Mouse (Mus musculus) heart, postnatal 0 days (tissue): ENCODE measurements at regions not wholly inside any gene's neighbourhood (a gene's known extent, or its start where the extent isn't known, plus 50 kb on each side); places are given as distances from the start of the nearest gene placed in this dataset.

Experiments
- CTCF ChIP-seq: IDR thresholded peaks from 2 replicates; pipeline ENCODE4 v1.5.1; 2016; ENCODE audit warnings: antibody characterized with exemption, control low read depth, low read depth
- EP300 ChIP-seq: IDR thresholded peaks from 2 replicates; pipeline ENCODE4 v1.6.1; 2016; ENCODE audit warnings: antibody characterized with exemption, low read depth

DNA sequence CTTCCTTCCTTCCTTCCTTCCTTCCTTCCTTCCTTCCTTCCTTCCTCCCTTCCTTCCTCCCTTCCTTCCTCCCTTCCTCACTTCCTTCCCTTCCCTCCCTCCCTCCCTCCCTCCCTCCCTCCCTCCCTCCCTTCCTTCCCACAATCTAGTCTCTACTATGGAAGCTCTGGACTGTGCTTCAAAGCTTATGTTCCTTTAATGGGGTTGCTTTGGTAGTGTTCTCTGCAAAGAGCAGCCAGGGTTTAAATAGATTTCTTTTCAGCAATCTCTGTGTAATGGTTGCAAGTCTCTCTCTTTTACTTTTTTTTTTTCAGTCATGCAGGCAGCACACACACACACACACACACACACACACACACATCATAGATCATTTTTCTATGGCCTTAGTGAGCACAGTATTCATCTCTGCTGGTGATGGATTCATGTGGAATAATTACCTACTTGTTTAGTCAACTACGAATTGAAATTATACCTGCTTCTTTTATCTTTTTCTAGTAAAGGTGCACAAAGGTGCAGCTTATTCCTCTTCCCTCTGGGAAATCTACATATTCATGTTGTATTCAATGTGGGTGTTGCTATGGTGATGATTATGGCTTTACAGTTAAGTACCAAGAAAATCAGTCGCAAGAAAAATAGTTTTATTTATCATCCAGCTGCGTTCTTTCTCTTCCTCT is 75.1 kb downstream of the Pctp start:
- TF ChIP-seq CTCF (no peak), EP300 (no peak)
